Mouse (Mus musculus) limb, embryonic 15.5 days (tissue): ENCODE measurements at regions not wholly inside any gene's neighbourhood (a gene's known extent, or its start where the extent isn't known, plus 50 kb on each side); places are given as distances from the start of the nearest gene placed in this dataset.

Source experiments
- ATAC-seq: fragments of 200-750 bp; cut with Nextera tagmentation; 2 replicates; pipeline ENCODE4 v1.8.0; 2017; ENCODE audit warnings: low read depth, moderate TSS enrichment; ENCODE audit not compliant: insufficient number of reproducible peaks, low FRiP score, low TSS enrichment
- H3K27ac ChIP-seq: fragments of 300-500 bp; sonication (generic); 2 replicates; pipeline ENCODE4 v1.5.1; 2015; ENCODE audit warnings: moderate library complexity, mild to moderate bottlenecking, inconsistent platforms
- H3K27me3 ChIP-seq: fragments of 300-500 bp; sonication (generic); 2 replicates; pipeline ENCODE4 v1.6.1; 2015; ENCODE audit warnings: inconsistent platforms
- H3K36me3 ChIP-seq: fragments of 300-500 bp; sonication (generic); 2 replicates; pipeline ENCODE4 v1.6.1; 2015; ENCODE audit warnings: inconsistent platforms
- H3K4me1 ChIP-seq: fragments of 300-500 bp; sonication (generic); 2 replicates; pipeline ENCODE4 v1.6.1; 2015; ENCODE audit warnings: inconsistent platforms
- H3K4me2 ChIP-seq: fragments of 300-500 bp; sonication (generic); 2 replicates; pipeline ENCODE4 v1.6.1; 2015; ENCODE audit warnings: mild to moderate bottlenecking, inconsistent platforms
- H3K4me3 ChIP-seq: fragments of 300-500 bp; sonication (generic); 2 replicates; pipeline ENCODE4 v1.5.1; 2015; ENCODE audit warnings: mild to moderate bottlenecking, inconsistent platforms
- H3K9ac ChIP-seq: fragments of 300-500 bp; sonication (generic); 2 replicates; pipeline ENCODE4 v1.6.1; 2015; ENCODE audit warnings: inconsistent platforms
- H3K9me3 ChIP-seq: fragments of 300-500 bp; sonication (generic); 2 replicates; pipeline ENCODE4 v1.6.1; 2016; ENCODE audit warnings: inconsistent platforms
- WGBS: fragments of 180-500 bp; shearing (Covaris S2); methylation state at CpG from one replicate; pipeline ENCODE4 v1.1.7; 2015; 5-methylcytosine and 5-hydroxymethylcytosine counted together

GRCm38 (mm10) chr10:99893999-99894398 lies 121.4 kb upstream of the Kitl start:
- 19% methylated on average over 3 of the region's 3 CpGs for WGBS
- ATAC-seq: no peak

GRCm38 (mm10) chr10:99891899-99892298 lies 123.5 kb upstream of the Kitl start:
- Histone ChIP-seq H3K9me3 (no peaks in the 10 kb centered on the region), H3K4me2 (no peak overlapping the region), H3K36me3 (no peaks in the 10 kb centered on the region), H3K4me1 (no peaks in the 10 kb centered on the region), H3K27ac (no peak overlapping the region), H3K9ac (no peak overlapping the region), H3K4me3 (no peak overlapping the region), H3K27me3 (no peaks in the 10 kb centered on the region)
- 82% methylated on average over 3 of the region's 3 CpGs for WGBS
- ATAC-seq: no peak

More at GRCm38 (mm10) chr10:99893999-99894398, 121.4 kb upstream of the Kitl start:
- H3K4me1 ChIP-seq: no peaks in the 10 kb centered on the region
- H3K36me3 ChIP-seq: no peaks in the 10 kb centered on the region
- no peak overlapping the region for H3K4me2 ChIP-seq
- H3K9me3 ChIP-seq: no peaks in the 10 kb centered on the region
- no peak overlapping the region for H3K9ac ChIP-seq
- no peaks in the 10 kb centered on the region for H3K27me3 ChIP-seq
- no peak overlapping the region for H3K27ac ChIP-seq
- no peak overlapping the region for H3K4me3 ChIP-seq

- Histone ChIP-seq H3K27ac (no peak overlapping the region), H3K9me3 (no peaks in the 10 kb centered on the region), H3K27me3 (no peaks in the 10 kb centered on the region), H3K9ac (no peak overlapping the region), H3K4me1 (no peaks in the 10 kb centered on the region), H3K36me3 (no peaks in the 10 kb centered on the region), H3K4me2 (no peak overlapping the region), H3K4me3 (no peak overlapping the region)
- 58% methylated on average over 2 of the region's 2 CpGs for WGBS
- ATAC-seq: no peak
Observed at GRCm38 (mm10) chr10:99881901-99882300, 122.4 kb upstream of the Csl start.

GRCm38 (mm10) chr10:99879362-99879761 lies 119.9 kb upstream of the Csl start:
- no peak overlapping the region for H3K4me3 ChIP-seq
- 33% methylated on average over 5 of the region's 5 CpGs for WGBS
- H3K36me3 ChIP-seq: no peaks in the 10 kb centered on the region
- H3K4me1 ChIP-seq: no peaks in the 10 kb centered on the region
- H3K27me3 ChIP-seq: no peaks in the 10 kb centered on the region
- no peak for ATAC-seq
- H3K4me2 ChIP-seq: no peak overlapping the region
- no peak overlapping the region for H3K27ac ChIP-seq
- H3K9me3 ChIP-seq: no peaks in the 10 kb centered on the region
- H3K9ac ChIP-seq: no peak overlapping the region

GRCm38 (mm10) chr10:99864711-99865110 lies 105.3 kb upstream of the Csl start:
- 71% methylated on average over 1 of the region's 1 CpGs for WGBS
- H3K27me3 ChIP-seq: no peaks in the 10 kb centered on the region
- ATAC-seq: no peak

GRCm38 (mm10) chr10:99860322-99861089 lies 101.0 kb upstream of the Csl start:
- H3K27me3 ChIP-seq: no peaks in the 10 kb centered on the region
- H3K27ac ChIP-seq: no peak overlapping the region
- H3K9me3 ChIP-seq: no peaks in the 10 kb centered on the region
- no peak overlapping the region for H3K4me3 ChIP-seq
- no peak for ATAC-seq
- H3K36me3 ChIP-seq: no peaks in the 10 kb centered on the region
- H3K9ac ChIP-seq: no peak overlapping the region
- no peak overlapping the region for H3K4me2 ChIP-seq
- WGBS: 44% methylated on average over 10 of the region's 10 CpGs
- no peaks in the 10 kb centered on the region for H3K4me1 ChIP-seq

More at GRCm38 (mm10) chr10:99864711-99865110, 105.3 kb upstream of the Csl start:
- no peaks in the 10 kb centered on the region for H3K4me1 ChIP-seq
- H3K9me3 ChIP-seq: no peaks in the 10 kb centered on the region
- H3K4me3 ChIP-seq: no peak overlapping the region
- H3K36me3 ChIP-seq: no peaks in the 10 kb centered on the region
- no peak overlapping the region for H3K4me2 ChIP-seq
- H3K27ac ChIP-seq: no peak overlapping the region
- no peak overlapping the region for H3K9ac ChIP-seq

GRCm38 (mm10) chr10:99844110-99844509 lies 84.7 kb upstream of the Csl start:
- Histone ChIP-seq H3K4me2 (no peak overlapping the region), H3K4me3 (no peak overlapping the region), H3K4me1 (0 out of 2 replicates have a peak, but pooled peaks cover 2% of the 10 kb centered on the region), H3K27ac (no peak overlapping the region), H3K27me3 (no peaks in the 10 kb centered on the region), H3K9ac (no peak overlapping the region), H3K9me3 (no peaks in the 10 kb centered on the region), H3K36me3 (no peaks in the 10 kb centered on the region)
- 37% methylated on average over 5 of the region's 5 CpGs for WGBS
- no peak for ATAC-seq

- Histone ChIP-seq H3K9me3 (no peaks in the 10 kb centered on the region), H3K36me3 (no peaks in the 10 kb centered on the region), H3K4me2 (no peak overlapping the region), H3K4me3 (no peak overlapping the region), H3K27me3 (no peaks in the 10 kb centered on the region), H3K4me1 (0 out of 2 replicates have a peak, but pooled peaks cover 2% of the 10 kb centered on the region), H3K27ac (no peak overlapping the region), H3K9ac (no peak overlapping the region)
- ATAC-seq: no peak
- 55% methylated on average over 10 of the region's 10 CpGs for WGBS
Observed at GRCm38 (mm10) chr10:99841167-99841843, 81.8 kb upstream of the Csl start.

GRCm38 (mm10) chr10:99840179-99840876 lies 80.9 kb upstream of the Csl start:
- ATAC-seq: no peak
- WGBS: 70% methylated on average over 10 of the region's 10 CpGs
- Histone ChIP-seq H3K4me1 (0 out of 2 replicates have a peak, but pooled peaks cover 2% of the 10 kb centered on the region), H3K4me2 (no peak overlapping the region), H3K27ac (no peak overlapping the region), H3K36me3 (no peaks in the 10 kb centered on the region), H3K4me3 (no peak overlapping the region), H3K27me3 (no peaks in the 10 kb centered on the region), H3K9ac (no peak overlapping the region), H3K9me3 (no peaks in the 10 kb centered on the region)

GRCm38 (mm10) chr10:99836835-99837412 lies 77.5 kb upstream of the Csl start:
- Histone ChIP-seq H3K36me3 (no peaks in the 10 kb centered on the region), H3K4me2 (no peak overlapping the region), H3K27me3 (no peaks in the 10 kb centered on the region), H3K4me3 (no peak overlapping the region), H3K4me1 (0 out of 2 replicates have a peak, but pooled peaks cover under 1% of the 10 kb centered on the region), H3K9ac (no peak overlapping the region), H3K9me3 (no peaks in the 10 kb centered on the region), H3K27ac (no peak overlapping the region)
- WGBS: 58% methylated on average over 5 of the region's 5 CpGs
- no peak for ATAC-seq

GRCm38 (mm10) chr10:99834905-99835633 lies 75.6 kb upstream of the Csl start:
- no peak overlapping the region for H3K9ac ChIP-seq
- ATAC-seq: no peak
- no peaks in the 10 kb centered on the region for H3K27me3 ChIP-seq
- no peaks in the 10 kb centered on the region for H3K9me3 ChIP-seq
- H3K27ac ChIP-seq: no peak overlapping the region
- 68% methylated on average over 4 of the region's 4 CpGs for WGBS
- H3K36me3 ChIP-seq: no peaks in the 10 kb centered on the region
- no peak overlapping the region for H3K4me2 ChIP-seq
- H3K4me1 ChIP-seq: no peaks in the 10 kb centered on the region
- no peak overlapping the region for H3K4me3 ChIP-seq
